Mouse (Mus musculus) neural tube, embryonic 13.5 days (tissue): Measurements from ENCODE around the gene 1700023F06Rik. TPM values are rescaled to one million over a fixed set of nuclear protein-coding genes. Genes with fewer than 3 reads are reported as not detected.

Source experiments
- polyA plus RNA-seq: library from polyadenylated mRNA; unstranded; fragments of >200 nt; fragmentation: Nextera tagmentation; extraction: Ambion mirVana; gene quantifications from 2 replicates; pipeline ENCODE4 v1.2.1, GENCODE M21; 2015

The 1700023F06Rik gene
- polyA plus RNA-seq, 1 experiment from 2014 or later = 0.95 TPM

Other genes starting within 250 kb of the 1700023F06Rik start
- 31.2 and 32.3 TPM in 2 replicates for gene Nmt1, start 180.4 kb downstream of the 1700023F06Rik start, polyA plus RNA-seq
- 161 and 171 TPM in 2 replicates for gene Dcakd, start 180.2 kb downstream of the 1700023F06Rik start, polyA plus RNA-seq
- gene Plcd3, start 106.9 kb downstream of the 1700023F06Rik start, polyA plus RNA-seq = 0.98 and 1.6 TPM in 2 replicates
- gene Acbd4, start 106.9 kb downstream of the 1700023F06Rik start, polyA plus RNA-seq = 8.5 and 9.9 TPM in 2 replicates
- 3.6 and 3.9 TPM in 2 replicates for gene Hexim1, start 92.3 kb downstream of the 1700023F06Rik start, polyA plus RNA-seq
- gene Hexim2, start 76.1 kb downstream of the 1700023F06Rik start, polyA plus RNA-seq = 17.3 and 17.6 TPM in 2 replicates
- gene Fmnl1, start 37.5 kb downstream of the 1700023F06Rik start, polyA plus RNA-seq = 3.0 and 4.2 TPM in 2 replicates
- 0.17 and 0.28 TPM in 2 replicates for gene Spata32, start 9.9 kb upstream of the 1700023F06Rik start, polyA plus RNA-seq
- 3.5 and 4.7 TPM in 2 replicates for gene Map3k14, start 58.9 kb upstream of the 1700023F06Rik start, polyA plus RNA-seq
- gene Arhgap27, start 155.1 kb upstream of the 1700023F06Rik start, polyA plus RNA-seq = 4.4 and 4.8 TPM in 2 replicates
- gene Plekhm1, start 204.1 kb upstream of the 1700023F06Rik start, polyA plus RNA-seq = 8.7 TPM in 2 replicates